Mouse (Mus musculus): ENCODE measurements around the gene Rnf34. TPM values are rescaled to one million over a fixed set of nuclear protein-coding genes. Genes with fewer than 3 reads are reported as not detected.

Gene Rnf34
- total and polyA plus RNA-seq, 3 experiments = 18.4 to 29.1 (median 24.6) TPM

DNA sequence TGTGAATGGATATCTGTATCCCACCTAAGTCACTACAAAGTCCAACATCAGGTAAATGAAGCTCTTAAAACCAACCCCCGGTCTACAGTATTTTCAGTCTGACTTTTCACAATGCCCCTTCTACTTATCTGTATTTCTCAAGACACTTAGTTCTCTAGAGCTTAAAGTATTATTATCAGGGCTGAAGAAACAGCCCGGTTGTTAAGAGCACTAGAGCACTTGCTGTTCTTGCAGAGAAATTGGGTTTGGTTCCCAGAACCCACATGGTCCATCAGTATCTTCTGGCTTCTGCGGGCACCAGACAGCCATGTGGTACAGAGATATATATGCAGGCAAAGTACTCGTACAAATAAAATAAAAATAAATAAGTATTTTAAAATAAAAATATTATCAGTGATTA is 27.4 kb upstream of the Rnf34 start:
- dilution Hi-C loops (cut with MboI; ENCODE audit: extremely low pct_ligation_motif_present, extremely low pct_unique_long_range_greater_than_20kb, low sequenced_read_pairs) = no loop called here
- H3K4me3 ChIP-seq (replicated peaks in 1 of 3; ENCODE audit: low read depth in 2 of 3, low read length in 2 of 3, poor library complexity in 1 of 3) = no peak overlapping the region
- H3K27me3 ChIP-seq (replicated peaks) = no peaks in the 10 kb centered on the region
- peaks cover 7 to 38% of the 10 kb centered on the region in 2 experiments for H3K4me1 ChIP-seq (ENCODE audit: control insufficient read depth in 1 of 2, insufficient read depth in 2 of 2)
- no peak overlapping the region for H3K9ac ChIP-seq (ENCODE audit: insufficient read depth, low read depth)
- H3K4me2 ChIP-seq (ENCODE audit: insufficient read depth, low read depth, poor library complexity, severe bottlenecking) = no peak overlapping the region
- TF ChIP-seq ZNF384 (IDR thresholded peaks at IDR 0.05; ENCODE audit: low read depth, low read length) = no peak
- no peak for TF ChIP-seq MAX (IDR thresholded peaks at IDR 0.05; ENCODE audit: low read length)
- no peak for TF ChIP-seq MEF2A (IDR thresholded peaks at IDR 0.05; ENCODE audit: borderline replicate concordance, low read depth, low read length)
- no peak for TF ChIP-seq CHD1 (IDR thresholded peaks at IDR 0.05; ENCODE audit: low read depth, low read length)
- no peak for TF ChIP-seq KAT2A (IDR thresholded peaks at IDR 0.05; ENCODE audit: insufficient replicate concordance, low read length)
- no peak for TF ChIP-seq USF2 (conservative IDR thresholded peaks at IDR 0.05; ENCODE audit: low read depth, low read length)
- TF ChIP-seq E2F4 (IDR thresholded peaks at IDR 0.05; ENCODE audit: insufficient replicate concordance, low read depth, low read length) = no peak
- TF ChIP-seq RAD21 (IDR thresholded peaks at IDR 0.05; ENCODE audit: low read depth, low read length) = no peak
- no peak for TF ChIP-seq MYC (IDR thresholded peaks at IDR 0.05; ENCODE audit: low read depth, low read length)
- TF ChIP-seq USF1 (IDR thresholded peaks at IDR 0.05; ENCODE audit: low read depth, low read length) = no peak
- no peak for TF ChIP-seq EP300 (IDR thresholded peaks at IDR 0.05; ENCODE audit: low read length)
- no peak for TF ChIP-seq POLR2A (IDR thresholded peaks at IDR 0.05; ENCODE audit: low read depth, low read length)
- no peak for TF ChIP-seq TBP (conservative IDR thresholded peaks at IDR 0.05; ENCODE audit: low read depth, low read length)
- TF ChIP-seq BHLHE40 (IDR thresholded peaks at IDR 0.05; ENCODE audit: low read depth, low read length) = no peak
- peaks cover 17% of the 10 kb centered on the region for H3K79me2 ChIP-seq (replicated peaks; ENCODE audit: control insufficient read depth, extremely low read depth, insufficient read depth, poor library complexity, severe bottlenecking)
- no peak overlapping the region for H3K27ac ChIP-seq (ENCODE audit: insufficient read depth, low read depth)
- in situ Hi-C loops (cut with MboI; ENCODE audit: low pct_ligation_motif_present, low pct_unique_long_range_greater_than_20kb, low sequenced_read_pairs) = no loop called here
- H3K9me3 ChIP-seq (replicated peaks; ENCODE audit: low read length) = no peaks in the 10 kb centered on the region
- peaks cover 19 to 25% of the 10 kb centered on the region in 2 experiments for H3K36me3 ChIP-seq (replicated peaks in 1 of 2; ENCODE audit: control insufficient read depth in 1 of 2, insufficient read depth in 1 of 2, low read length in 1 of 2)
- no peak for DNase-seq (ENCODE audit: extremely low read depth)

DNA sequence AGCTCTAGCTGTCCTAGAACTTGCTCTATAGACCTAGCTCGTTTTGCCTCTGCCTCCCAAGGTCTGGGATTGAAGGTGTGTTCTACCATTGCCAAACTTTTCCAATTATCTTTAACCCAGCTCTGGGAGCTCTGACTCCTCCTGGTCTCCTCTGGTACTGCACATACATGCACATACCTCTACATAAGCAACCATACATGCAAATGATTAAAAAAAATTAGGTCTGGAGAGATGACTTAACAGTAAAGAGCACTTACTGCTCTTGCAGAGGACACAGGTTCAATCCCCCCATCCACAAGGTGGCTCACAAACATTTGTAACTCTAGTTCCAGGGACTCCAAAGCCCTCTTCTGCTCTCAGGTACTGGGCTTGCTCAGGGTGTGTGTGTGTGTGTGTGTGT is 25.9 kb upstream of the Rnf34 start:
- TF ChIP-seq POLR2A (IDR thresholded peaks at IDR 0.05; ENCODE audit: low read depth, low read length) = no peak
- TF ChIP-seq ZNF384 (IDR thresholded peaks at IDR 0.05; ENCODE audit: low read depth, low read length) = peak; percentile 81
- TF ChIP-seq CTCF (conservative IDR thresholded peaks at IDR 0.05 in 1 of 2, IDR thresholded peaks at IDR 0.05 in 1 of 2; ENCODE audit: low read depth in 2 of 2, low read length in 2 of 2) = peak in 1 of 2 experiments; percentile 40; a peak in 2 of 4 replicates
- H3K36me3 ChIP-seq (replicated peaks in 1 of 2; ENCODE audit: control insufficient read depth in 1 of 2, insufficient read depth in 1 of 2, low read length in 1 of 2) = peaks cover 4 to 9% of the 10 kb centered on the region in 2 experiments
- H3K27ac ChIP-seq (ENCODE audit: insufficient read depth, low read depth) = no peak overlapping the region
- no peaks in the 10 kb centered on the region for H3K9me3 ChIP-seq (replicated peaks; ENCODE audit: low read length)
- H3K4me2 ChIP-seq (ENCODE audit: insufficient read depth, low read depth, poor library complexity, severe bottlenecking) = no peak overlapping the region
- H3K4me1 ChIP-seq (ENCODE audit: control insufficient read depth in 1 of 2, insufficient read depth in 2 of 2) = peaks cover 7 to 31% of the 10 kb centered on the region in 2 experiments
- dilution Hi-C loops (cut with MboI; ENCODE audit: extremely low pct_ligation_motif_present, extremely low pct_unique_long_range_greater_than_20kb, low sequenced_read_pairs) = no loop called here
- H3K79me2 ChIP-seq (replicated peaks; ENCODE audit: control insufficient read depth, extremely low read depth, insufficient read depth, poor library complexity, severe bottlenecking) = peaks cover 12% of the 10 kb centered on the region
- H3K27me3 ChIP-seq (replicated peaks) = no peaks in the 10 kb centered on the region
- H3K4me3 ChIP-seq (replicated peaks in 1 of 3; ENCODE audit: low read depth in 2 of 3, low read length in 2 of 3, poor library complexity in 1 of 3) = no peak overlapping the region
- in situ Hi-C loops (cut with MboI; ENCODE audit: low pct_ligation_motif_present, low pct_unique_long_range_greater_than_20kb, low sequenced_read_pairs) = no loop called here
- DNase-seq (ENCODE audit: extremely low read depth) = no peak
- no peak overlapping the region for H3K9ac ChIP-seq (ENCODE audit: insufficient read depth, low read depth)
